Mouse (Mus musculus): ENCODE results near the gene Gabra5. TPM values are rescaled to one million over a fixed set of nuclear protein-coding genes. Genes with fewer than 3 reads are reported as not detected.

Gene Gabra5
- total RNA-seq, 1 experiment from 2014 or later: not detected

DNA sequence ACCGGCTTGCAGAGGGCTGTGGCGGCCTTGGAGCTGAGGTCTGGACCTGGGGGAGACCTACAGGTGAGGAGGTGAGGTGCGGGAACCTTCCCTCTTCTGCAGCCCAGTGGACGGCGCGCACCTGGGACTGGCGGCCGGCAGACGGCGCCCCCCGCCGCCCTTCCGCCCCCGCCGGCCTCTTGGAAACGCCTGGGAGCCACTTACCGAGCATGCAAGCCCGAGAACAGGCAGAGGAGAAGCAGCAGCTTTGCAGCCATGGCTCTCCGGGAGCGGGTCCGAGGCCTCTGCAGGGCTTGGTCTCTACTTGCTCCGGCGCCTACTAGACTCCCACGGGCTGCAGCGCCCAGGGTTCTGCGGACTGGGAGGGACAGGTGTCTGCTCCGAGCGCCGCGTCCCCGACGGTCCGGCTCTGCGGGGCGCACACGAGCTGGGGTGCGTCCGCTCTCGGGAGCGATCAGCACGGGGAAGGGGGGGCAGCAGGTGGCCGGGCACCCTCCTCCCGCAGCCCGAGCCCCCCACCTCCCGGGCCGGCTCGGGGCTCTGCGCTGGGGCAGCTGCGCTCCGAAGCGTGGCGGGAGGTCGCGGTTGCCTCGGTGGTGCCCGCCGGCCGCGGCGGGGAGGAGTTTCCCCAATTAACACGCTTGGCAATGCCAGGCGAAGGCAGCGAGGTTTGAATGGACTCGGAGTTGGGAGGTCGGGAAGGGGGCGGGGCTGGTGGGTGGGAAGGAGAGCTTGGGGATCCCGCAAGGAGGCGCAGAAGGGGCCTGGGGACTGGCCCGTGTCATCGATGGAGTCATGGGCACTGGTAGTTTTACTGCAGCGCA lies 123.1 kb downstream of the Gabra5 start, which contains the start of gene Gabrg3:
Gene Gabrg3 (minus strand): TSS at position 672 of the 824 bp plus-strand sequence.
- DNase-seq: peak; percentile 34

DNA sequence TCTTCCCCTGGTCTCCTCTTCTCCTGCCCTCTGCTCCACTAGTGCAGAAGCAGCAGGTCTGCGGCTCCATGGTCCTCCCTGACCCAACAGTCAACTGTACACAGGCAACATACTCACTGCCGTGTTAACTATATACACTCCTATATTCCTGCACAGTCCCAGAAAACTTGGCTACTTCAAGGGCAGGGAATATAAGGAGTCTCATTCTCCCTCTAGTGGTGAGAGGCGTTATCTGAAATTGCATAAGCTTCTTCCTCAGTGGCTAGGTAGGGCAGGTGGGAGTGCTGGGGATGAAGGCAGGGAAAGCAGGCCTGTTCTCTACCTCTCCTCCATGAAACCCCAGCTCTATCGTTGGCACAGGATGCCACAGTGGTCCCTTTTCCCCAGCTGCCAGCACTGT lies 125.7 kb downstream of the Gabra5 start:
- peak; percentile 18 for DNase-seq

- DNase-seq: no peak
Measured at GRCm38 (mm10) chr7:57366013-57366390, 143.9 kb downstream of the Gabra5 start.

DNA sequence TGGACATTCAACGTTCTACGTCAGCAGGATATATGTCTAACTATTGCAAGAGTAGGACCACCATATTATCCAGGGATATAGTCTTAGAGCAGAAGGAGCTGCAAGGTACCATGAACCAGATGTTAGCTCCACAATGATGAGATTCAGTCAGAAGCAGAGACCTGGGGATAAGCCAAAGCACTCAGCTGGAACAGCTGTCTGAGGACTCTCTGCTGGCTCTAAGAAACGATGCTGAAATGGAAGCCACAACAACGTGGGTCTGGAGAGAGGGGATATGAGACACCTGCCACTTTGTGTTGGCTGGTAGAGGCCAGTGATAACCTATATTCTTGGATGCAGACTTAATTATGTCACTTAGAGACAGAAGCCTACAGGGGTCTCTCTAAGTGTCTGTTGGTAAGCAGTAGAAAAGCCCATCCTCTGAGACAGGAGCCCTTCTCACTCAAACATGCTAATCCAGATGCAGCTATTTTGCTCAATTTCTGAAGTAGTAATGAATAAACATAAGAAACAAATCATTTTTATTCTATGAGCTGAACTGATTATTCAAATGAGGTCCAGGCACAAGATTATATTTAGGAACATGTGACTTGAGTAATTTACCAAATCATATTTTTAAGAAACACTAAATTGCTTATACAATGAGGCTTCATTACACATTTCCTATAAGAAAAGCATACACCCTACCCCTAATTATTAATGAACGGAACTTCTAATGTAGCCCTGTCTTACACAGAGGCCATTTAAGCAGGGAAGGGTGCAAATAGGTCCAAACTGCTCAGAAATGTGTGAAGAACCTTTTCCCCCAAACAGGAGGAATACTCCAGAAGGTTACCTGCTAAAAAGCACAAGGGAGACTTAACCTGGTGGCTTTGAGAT lies 144.5 kb downstream of the Gabra5 start:
- DNase-seq: no peak

GRCm38 (mm10) chr7:57363812-57364211 lies 146.0 kb downstream of the Gabra5 start:
- no peak for DNase-seq

DNA sequence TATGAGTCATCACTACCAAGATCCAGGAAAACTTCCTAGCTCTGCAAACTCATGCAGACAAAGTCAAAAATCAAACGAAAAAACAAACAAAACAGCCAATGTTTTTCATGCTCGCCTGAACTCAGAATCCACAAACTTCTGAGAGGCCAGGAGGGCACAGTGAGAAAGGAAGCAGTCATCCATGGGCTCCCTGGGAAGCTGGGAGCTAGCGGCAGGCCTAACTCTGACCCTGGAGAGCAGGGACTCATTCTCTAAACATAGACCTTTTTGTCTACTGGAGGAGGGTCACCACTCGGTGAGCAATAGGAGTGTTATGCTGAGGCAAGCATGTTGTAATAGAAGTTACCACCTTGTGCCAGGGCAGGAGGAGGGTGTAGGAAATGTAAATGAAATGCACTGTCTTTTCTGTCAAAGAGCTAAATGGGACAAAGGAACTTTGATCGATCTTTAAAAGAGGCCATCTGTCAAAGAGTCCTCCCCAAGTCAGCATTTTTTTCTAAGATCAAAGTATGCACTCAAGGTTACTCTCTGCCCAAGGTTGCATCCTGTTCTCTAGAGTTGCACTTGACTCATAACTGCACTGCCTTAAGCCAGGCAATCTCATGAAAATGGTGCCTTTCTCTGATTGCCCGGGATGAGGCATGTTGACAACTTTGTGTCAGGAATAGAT lies 151.9 kb downstream of the Gabra5 start:
- DNase-seq: peak; percentile 55

Other genes starting within 250 kb of the Gabra5 start
- gene Gabrg3, start 122.9 kb downstream of the Gabra5 start, total RNA-seq (2021): 1.8 and 2.2 TPM in 2 replicates
- 7.6 and 10.5 TPM in 2 replicates for gene Gabrb3, start 90.4 kb downstream of the Gabra5 start, total RNA-seq (2021)